Mouse (Mus musculus) lung, postnatal 0 days (tissue): ENCODE data around the gene Cd36. TPM values are rescaled to one million over a fixed set of nuclear protein-coding genes. Genes with fewer than 3 reads are reported as not detected.

Experiments used
- ATAC-seq: fragments of 200-750 bp; cut with Nextera tagmentation; 2 replicates; pipeline ENCODE4 v1.8.0; 2017; ENCODE audit warnings: moderate library complexity
- DNase-seq: peaks from one replicate; pipeline ENCODE4 v3.0.0-alpha.2; 2016; ENCODE audit warnings: low spot score
- H3K27ac ChIP-seq: fragments of 300-500 bp; sonication (generic); 2 replicates; pipeline ENCODE4 v1.5.1; 2014; ENCODE audit warnings: antibody characterized with exemption, mild to moderate bottlenecking, low read length, mixed read lengths
- H3K27me3 ChIP-seq: fragments of 300-500 bp; sonication (generic); replicated peaks from 2 replicates; pipeline ENCODE4 v1.6.1; 2014; ENCODE audit warnings: low read length, mixed read lengths; ENCODE audit not compliant: insufficient read depth
- H3K36me3 ChIP-seq: fragments of 300-500 bp; sonication (generic); 2 replicates; pipeline ENCODE4 v1.6.1; 2014; ENCODE audit warnings: low read length, mixed read lengths; ENCODE audit not compliant: insufficient read depth
- H3K4me1 ChIP-seq: fragments of 300-500 bp; sonication (generic); 2 replicates; pipeline ENCODE4 v1.6.1; 2014; ENCODE audit warnings: antibody characterized with exemption, low read depth, low read length, mixed read lengths; ENCODE audit not compliant: insufficient read depth
- H3K4me2 ChIP-seq: fragments of 300-500 bp; sonication (generic); replicated peaks from 2 replicates; pipeline ENCODE4 v1.6.1; 2014; ENCODE audit warnings: low read depth, mild to moderate bottlenecking, low read length, moderate library complexity, mixed read lengths
- H3K4me3 ChIP-seq: fragments of 300-500 bp; sonication (generic); 2 replicates; pipeline ENCODE4 v1.5.1; 2014; ENCODE audit warnings: low read depth, low read length
- H3K9ac ChIP-seq: fragments of 300-500 bp; sonication (generic); replicated peaks from 2 replicates; pipeline ENCODE4 v1.6.1; 2014; ENCODE audit warnings: low read depth, mild to moderate bottlenecking
- H3K9me3 ChIP-seq: fragments of 300-500 bp; sonication (generic); 2 replicates; pipeline ENCODE4 v1.6.1; 2016; ENCODE audit warnings: low read length, mixed read lengths
- CTCF ChIP-seq: IDR thresholded peaks from 2 replicates; pipeline ENCODE4 v1.5.1; 2016; ENCODE audit warnings: antibody characterized with exemption, mild to moderate bottlenecking
- EP300 ChIP-seq: IDR thresholded peaks from 2 replicates; pipeline ENCODE4 v1.6.1; 2016; ENCODE audit warnings: antibody characterized with exemption, mild to moderate bottlenecking, control low read depth
- WGBS: fragments of 180-500 bp; shearing (Covaris S2); extraction: QIAGEN DNeasy Blood & Tissue Kit; methylation state at CpG from one replicate; pipeline ENCODE4 v1.1.7; 2014; 5-methylcytosine and 5-hydroxymethylcytosine counted together
- polyA plus RNA-seq: library from polyadenylated mRNA; unstranded; fragments of >200 nt; fragmentation: Nextera tagmentation; extraction: Ambion mirVana; gene quantifications from 2 replicates; pipeline ENCODE4 v1.2.1, GENCODE M21; 2015

The Cd36 gene
- polyA plus RNA-seq, 1 experiment from 2014 or later: 458 TPM

DNA sequence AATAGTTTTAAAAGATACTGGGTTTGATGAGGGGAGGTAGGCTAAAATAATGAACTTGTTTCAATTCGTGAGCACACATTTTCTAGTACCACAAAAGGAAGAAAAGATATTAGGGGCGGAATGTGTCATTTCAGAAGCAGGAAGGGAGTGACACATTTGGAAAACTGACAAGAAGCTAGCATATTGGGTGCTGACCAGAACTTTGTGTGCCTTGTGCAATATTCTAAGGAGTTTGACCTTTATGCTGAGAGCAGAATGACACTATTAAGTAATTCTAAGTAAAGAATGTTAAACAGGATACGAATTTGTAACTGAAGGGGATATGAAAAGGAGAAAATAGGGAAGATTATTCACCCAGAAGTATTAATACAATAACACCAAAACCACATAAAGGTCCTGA lies 12.0 kb downstream of the Cd36 start:
- Histone ChIP-seq H3K9me3 (no peaks in the 10 kb centered on the region), H3K36me3 (no peaks in the 10 kb centered on the region), H3K27me3 (no peaks in the 10 kb centered on the region), H3K4me1 (peaks cover 6% of the 10 kb centered on the region; the same call in 1 of the 2 replicates), H3K4me2 (0 out of 2 replicates have a peak overlapping the region, but pooled peaks have one; percentile 1), H3K4me3 (no peak overlapping the region), H3K9ac (no peak overlapping the region), H3K27ac (peak overlapping the region; percentile 27)
- WGBS: 17% methylated on average over 3 of the region's 3 CpGs
- DNase-seq (peak; percentile 94), ATAC-seq (peak; percentile 87)
- peak; percentile 98 for TF ChIP-seq EP300
- TF ChIP-seq CTCF: no peak

DNA sequence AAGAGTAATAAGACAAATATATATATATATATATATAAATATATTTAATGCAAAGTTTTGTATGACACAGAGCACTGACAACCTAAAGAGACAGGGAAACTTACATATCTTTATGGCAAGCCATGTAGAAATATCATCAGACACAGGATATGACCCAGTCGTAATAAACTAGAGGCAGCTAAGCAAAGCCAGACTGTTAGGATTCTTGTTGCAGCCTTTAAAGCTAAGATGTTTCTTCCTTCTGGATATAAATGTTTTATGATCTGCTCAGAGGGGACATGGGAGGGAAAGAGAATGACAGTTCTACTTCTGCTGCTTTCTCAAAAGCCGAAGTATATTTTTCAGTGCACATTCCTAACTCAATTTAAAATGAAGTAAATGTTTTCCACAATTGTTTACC lies 14.3 kb downstream of the Cd36 start:
- DNase-seq (no peak), ATAC-seq (no peak)
- Histone ChIP-seq H3K9ac (no peak overlapping the region), H3K4me1 (peaks cover 6% of the 10 kb centered on the region; the same call in 1 of the 2 replicates), H3K27me3 (no peaks in the 10 kb centered on the region), H3K27ac (no peak overlapping the region), H3K9me3 (no peaks in the 10 kb centered on the region), H3K4me2 (no peak overlapping the region), H3K4me3 (no peak overlapping the region), H3K36me3 (no peaks in the 10 kb centered on the region)
- WGBS: 60% methylated on average over 2 of the region's 2 CpGs
- no peak for TF ChIP-seq EP300
- TF ChIP-seq CTCF: no peak

DNA sequence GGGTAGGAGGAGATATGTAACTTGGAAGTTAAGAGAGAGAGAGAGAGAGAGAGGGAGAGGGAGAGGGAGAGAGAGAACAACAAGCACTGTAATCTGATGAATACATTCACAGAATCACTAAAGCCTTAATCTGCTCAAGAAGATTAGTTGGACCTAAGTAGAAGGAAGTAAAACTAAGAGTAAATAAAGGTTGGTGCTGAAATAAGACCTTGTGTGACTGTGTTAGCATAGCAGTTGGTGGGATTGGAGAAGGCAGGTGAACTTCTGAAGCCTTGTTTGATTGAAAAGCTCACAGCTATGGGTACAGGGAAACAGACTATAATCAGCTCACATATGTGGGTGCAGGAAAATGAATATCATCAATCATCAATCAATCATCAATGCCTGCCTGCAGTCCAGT lies 23.2 kb downstream of the Cd36 start:
- Histone ChIP-seq H3K4me2 (no peak overlapping the region), H3K27me3 (no peaks in the 10 kb centered on the region), H3K4me1 (no peaks in the 10 kb centered on the region), H3K27ac (no peak overlapping the region), H3K9me3 (no peaks in the 10 kb centered on the region), H3K9ac (no peak overlapping the region), H3K36me3 (no peaks in the 10 kb centered on the region), H3K4me3 (no peak overlapping the region)
- no peak for ATAC-seq
- no peak for TF ChIP-seq CTCF
- no peak for TF ChIP-seq EP300
- DNase-seq: no peak

DNA sequence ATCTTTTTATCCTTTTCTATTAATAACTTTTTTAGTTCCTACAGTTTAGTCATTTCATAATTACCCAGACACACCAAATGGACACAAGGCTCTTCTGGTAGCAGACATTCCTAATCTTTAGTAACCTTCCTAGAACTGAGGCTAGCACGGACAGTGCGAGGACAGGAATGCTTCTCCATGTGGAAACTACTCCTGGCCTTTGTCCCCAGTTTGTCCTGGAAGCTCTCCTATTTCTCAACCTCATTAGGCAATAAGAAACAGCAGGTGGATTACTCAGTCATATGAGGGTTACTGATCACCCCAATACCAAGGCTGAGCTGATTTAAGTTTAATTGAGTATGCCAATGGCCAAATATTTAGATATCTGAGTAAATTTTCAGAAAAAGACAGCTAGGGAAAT lies 25.5 kb downstream of the Cd36 start:
- H3K9ac ChIP-seq: no peak overlapping the region
- no peaks in the 10 kb centered on the region for H3K36me3 ChIP-seq
- ATAC-seq: no peak
- no peaks in the 10 kb centered on the region for H3K27me3 ChIP-seq
- H3K4me2 ChIP-seq: no peak overlapping the region
- no peak overlapping the region for H3K27ac ChIP-seq
- no peaks in the 10 kb centered on the region for H3K9me3 ChIP-seq
- no peaks in the 10 kb centered on the region for H3K4me1 ChIP-seq
- WGBS: 72% methylated on average over 2 of the region's 2 CpGs
- no peak for TF ChIP-seq EP300
- TF ChIP-seq CTCF: no peak
- DNase-seq: no peak
- H3K4me3 ChIP-seq: no peak overlapping the region

DNA sequence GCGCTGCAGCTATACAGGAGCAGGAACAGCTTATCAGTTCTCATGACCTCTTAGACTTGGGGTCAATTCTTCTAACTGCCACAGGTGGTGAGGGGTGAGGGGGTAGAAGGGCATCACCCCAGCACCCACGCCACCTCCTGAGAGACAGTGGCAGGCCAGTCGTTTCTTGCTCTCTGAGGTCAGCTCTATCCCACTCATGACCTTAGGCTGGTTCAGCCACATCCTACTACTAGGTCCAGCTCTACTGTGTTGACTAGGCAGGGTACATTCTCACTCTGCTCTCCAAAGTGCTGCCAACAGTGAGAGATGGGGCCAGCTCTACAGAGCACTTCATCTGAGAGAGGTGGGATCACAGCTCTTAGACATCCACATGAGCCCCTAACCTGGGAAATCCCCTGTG lies 30.2 kb downstream of the Cd36 start:
- Histone ChIP-seq H3K36me3 (no peaks in the 10 kb centered on the region), H3K27me3 (no peaks in the 10 kb centered on the region), H3K4me1 (no peaks in the 10 kb centered on the region; the same call in 1 of the 2 replicates), H3K4me3 (no peak overlapping the region), H3K9ac (no peak overlapping the region), H3K27ac (no peak overlapping the region), H3K9me3 (no peaks in the 10 kb centered on the region), H3K4me2 (no peak overlapping the region)
- ATAC-seq (no peak), DNase-seq (no peak)
- 74% methylated on average over 3 of the region's 3 CpGs for WGBS
- no peak for TF ChIP-seq CTCF

DNA sequence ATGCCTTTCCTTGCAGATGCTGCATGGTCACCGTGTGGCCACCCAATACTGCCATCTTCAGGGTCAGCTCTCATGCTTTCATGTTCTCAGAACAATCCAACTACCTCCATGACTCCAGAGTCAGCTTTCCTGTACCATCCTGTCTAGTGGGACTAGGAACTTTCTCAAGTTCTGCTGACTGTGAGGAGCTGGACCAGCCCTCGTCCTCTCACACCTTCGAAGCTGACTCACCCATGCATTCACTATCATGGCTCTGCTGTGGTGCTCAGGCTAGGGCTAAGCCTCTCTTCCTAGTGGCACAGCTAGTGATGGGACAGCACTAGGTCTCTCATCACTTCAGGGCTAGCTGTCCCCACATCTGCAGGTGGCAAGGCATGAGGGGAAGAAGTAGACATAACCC lies 30.7 kb downstream of the Cd36 start:
- H3K36me3 ChIP-seq: no peaks in the 10 kb centered on the region
- ATAC-seq (no peak), DNase-seq (no peak)
- H3K9ac ChIP-seq: no peak overlapping the region
- 89% methylated on average over 3 of the region's 3 CpGs for WGBS
- no peak overlapping the region for H3K27ac ChIP-seq
- TF ChIP-seq CTCF: peak; percentile 16; the same call in 1 of the 2 replicates
- no peak for TF ChIP-seq EP300
- no peak overlapping the region for H3K4me2 ChIP-seq
- no peaks in the 10 kb centered on the region for H3K27me3 ChIP-seq
- H3K9me3 ChIP-seq: no peaks in the 10 kb centered on the region
- H3K4me3 ChIP-seq: no peak overlapping the region
- H3K4me1 ChIP-seq: no peaks in the 10 kb centered on the region; the same call in 1 of the 2 replicates

DNA sequence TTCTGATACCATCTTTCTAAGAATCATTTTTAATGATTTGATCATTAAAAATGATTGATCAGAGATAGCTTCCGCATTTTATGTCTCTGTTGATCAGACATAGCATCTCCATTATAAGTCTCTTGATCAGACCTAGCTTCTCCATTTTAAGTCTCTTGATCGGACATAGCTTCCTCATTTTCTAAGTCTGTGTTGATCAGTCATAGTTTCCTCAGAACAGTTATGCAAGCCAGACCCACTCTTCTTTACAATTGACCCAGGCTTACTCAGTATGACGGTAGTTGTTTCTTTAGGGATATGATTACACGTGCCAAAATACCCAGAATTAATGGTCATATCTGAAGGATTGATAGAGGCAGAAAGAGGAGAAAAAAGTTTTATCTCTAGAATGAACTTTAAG lies 31.3 kb downstream of the Cd36 start:
- Histone ChIP-seq H3K27me3 (no peaks in the 10 kb centered on the region), H3K4me2 (no peak overlapping the region), H3K27ac (no peak overlapping the region), H3K9ac (no peak overlapping the region), H3K36me3 (no peaks in the 10 kb centered on the region), H3K4me1 (no peaks in the 10 kb centered on the region; the same call in 1 of the 2 replicates), H3K9me3 (no peaks in the 10 kb centered on the region), H3K4me3 (no peak overlapping the region)
- 83% methylated on average over 4 of the region's 4 CpGs for WGBS
- DNase-seq: peak; percentile 33
- ATAC-seq: no peak
- no peak for TF ChIP-seq EP300
- no peak for TF ChIP-seq CTCF
